Mouse (Mus musculus) CD8-positive naive resting alpha-beta T cell, adult 57 days (primary cell): Measurements from ENCODE around the gene Bpi. TPM values are rescaled to one million over a fixed set of nuclear protein-coding genes. Genes with fewer than 3 reads are reported as not detected.

Experiments
- total RNA-seq: library from RNA; stranded (reverse); gene quantifications from one replicate; pipeline ENCODE4 v1.2.4, GENCODE M21; 2023

Gene Bpi
- not detected for total RNA-seq

GRCm38 (mm10) chr2:158258005-158258418 lies at the start of gene Bpi:
Gene Bpi (plus strand): TSS chr2:158258094.

GRCm38 (mm10) chr2:158228670-158229502 lies 29.0 kb upstream of the Bpi start, which contains the start of gene D630003M21Rik:
Gene D630003M21Rik (minus strand): TSS chr2:158229222.

GRCm38 (mm10) chr2:158305948-158306695 lies 48.2 kb downstream of the Bpi start, which contains the start of gene Lbp:
Gene Lbp (plus strand): TSS chr2:158306493.

Other genes starting within 250 kb of the Bpi start
- 27.2 TPM for gene Tti1, start 229.7 kb upstream of the Bpi start, total RNA-seq
- 27.9 TPM for gene Rprd1b, start 229.6 kb upstream of the Bpi start, total RNA-seq
- 2.8 TPM for gene Tgm2, start 111.7 kb upstream of the Bpi start, total RNA-seq
- not detected for gene D630003M21Rik, start 28.9 kb upstream of the Bpi start, total RNA-seq
- gene Lbp, start 48.4 kb downstream of the Bpi start, total RNA-seq = 1.2 TPM
- not detected for gene Snhg11, start 117.5 kb downstream of the Bpi start, total RNA-seq
- 80.7 TPM for gene Ralgapb, start 151.8 kb downstream of the Bpi start, total RNA-seq
- not detected for gene Adig, start 244.5 kb downstream of the Bpi start, total RNA-seq